22 mouse cellular contexts compared by ENCODE assay signal in the genomic region with DNA sequence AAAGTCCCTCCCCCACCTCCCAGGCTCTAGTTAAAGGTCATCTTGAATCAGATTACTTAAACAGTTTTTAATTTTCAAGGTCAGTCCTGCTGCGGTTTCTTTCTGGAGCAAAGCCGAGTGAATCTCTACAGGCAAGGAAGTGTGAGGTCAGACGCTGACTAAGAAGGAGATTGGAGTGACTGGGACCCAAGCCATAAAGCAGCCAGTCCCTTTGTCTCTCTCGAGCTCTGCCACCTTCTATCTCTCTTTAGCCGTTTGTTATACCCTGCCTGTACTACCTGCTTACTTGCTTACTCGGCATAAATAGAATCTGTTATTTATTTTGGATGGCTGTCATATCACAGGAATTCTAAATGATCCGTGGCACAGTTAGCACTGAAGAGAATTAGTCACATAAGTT.
DNase-seq lines count a peak whose midpoint lies in the region; ATAC-seq and TF ChIP-seq lines count a peak whose summit lies in the region.
"Had no signal": no experiment of that assay in that cellular context is flagged by ENCODE, and none has a peak within 500 bp of the region (broad histone marks: within the 10 kb centered on the region; RNA-seq: fewer than 3 reads in every experiment).

No protein-coding gene starts in this region.

- WGBS in heart, postnatal 0 days, result 30% methylated on average over 7 of the region's 7 CpGs
- 78% methylated on average over 7 of the region's 7 CpGs for WGBS in forebrain, embryonic 12.5 days

- no peaks in the 10 kb centered on the region for H3K36me3 ChIP-seq in heart, postnatal 0 days (replicated peaks; ENCODE audit: control insufficient read depth, insufficient read depth, low read length)
- H3K36me3 ChIP-seq in forebrain, embryonic 12.5 days (replicated peaks), result no peaks in the 10 kb centered on the region
- H3K36me3 ChIP-seq: embryonic facial prominence, embryonic 12.5 days; limb, embryonic 13.5 days; lung, embryonic 15.5 days; neural tube, embryonic 12.5 days had no signal

- TF ChIP-seq CTCF in heart, postnatal 0 days (IDR thresholded peaks at IDR 0.05; ENCODE audit: low read depth), result no peak

- no peaks in the 10 kb centered on the region for H3K9me3 ChIP-seq in heart, postnatal 0 days (replicated peaks; ENCODE audit: control insufficient read depth, low read length)
- no peaks in the 10 kb centered on the region for H3K9me3 ChIP-seq in forebrain, embryonic 12.5 days
- H3K9me3 ChIP-seq: embryonic facial prominence, embryonic 12.5 days; forebrain, embryonic 13.5 days; limb, embryonic 13.5 days; lung, embryonic 15.5 days; neural tube, embryonic 12.5 days had no signal

- peak overlapping the region; percentile 4; the same call in 1 of the 2 replicates for H3K4me2 ChIP-seq in heart, postnatal 0 days (ENCODE audit: low read depth, low read length)
- no peak overlapping the region for H3K4me2 ChIP-seq in forebrain, embryonic 12.5 days
- H3K4me2 ChIP-seq: embryonic facial prominence, embryonic 12.5 days; forebrain, embryonic 13.5 days; heart, embryonic 11.5 days; hindbrain, embryonic 14.5 days; limb, embryonic 13.5 days; lung, embryonic 15.5 days; neural tube, embryonic 12.5 days had no signal

- peak; percentile 40; the same call in 1 of the 2 replicates for ATAC-seq in cerebellum, adult (ENCODE audit: insufficient number of reproducible peaks, low FRiP score, low TSS enrichment)
- ATAC-seq in heart, postnatal 0 days (ENCODE audit: insufficient read depth, low read depth), result no peak
- ATAC-seq in forebrain, embryonic 12.5 days (ENCODE audit: low FRiP score), result no peak
- ATAC-seq: forebrain, embryonic 13.5 days had no signal

- H3K4me3 ChIP-seq in heart, postnatal 0 days (ENCODE audit: low read depth, low read length), result no peak overlapping the region
- no peak overlapping the region for H3K4me3 ChIP-seq in forebrain, embryonic 12.5 days (replicated peaks)
- H3K4me3 ChIP-seq: embryonic facial prominence, embryonic 12.5 days; erythroblast, embryonic 14.5 days; forebrain, embryonic 13.5 days; limb, embryonic 13.5 days; lung, embryonic 15.5 days; neural tube, embryonic 12.5 days had no signal

- no peaks in the 10 kb centered on the region for H3K27me3 ChIP-seq in heart, postnatal 0 days (ENCODE audit: control insufficient read depth, insufficient read depth, low read length)
- H3K27me3 ChIP-seq in forebrain, embryonic 12.5 days, result no peaks in the 10 kb centered on the region
- H3K27me3 ChIP-seq: embryonic facial prominence, embryonic 12.5 days; forebrain, embryonic 13.5 days; limb, embryonic 13.5 days; lung, embryonic 15.5 days; neural tube, embryonic 12.5 days had no signal

- no peak overlapping the region for H3K9ac ChIP-seq in heart, postnatal 0 days (replicated peaks; ENCODE audit: low read depth, low read length)
- no peak overlapping the region for H3K9ac ChIP-seq in forebrain, embryonic 12.5 days
- H3K9ac ChIP-seq: embryonic facial prominence, embryonic 12.5 days; forebrain, embryonic 13.5 days; hindbrain, embryonic 14.5 days; limb, embryonic 13.5 days; liver, embryonic 14.5 days; lung, embryonic 15.5 days; neural tube, embryonic 12.5 days had no signal

- no peak overlapping the region for H3K27ac ChIP-seq in heart, postnatal 0 days (ENCODE audit: low read depth)
- H3K27ac ChIP-seq in forebrain, embryonic 12.5 days, result no peak overlapping the region
- H3K27ac ChIP-seq: embryonic facial prominence, embryonic 12.5 days; forebrain, embryonic 13.5 days; hindbrain, embryonic 14.5 days; kidney, postnatal 0 days; limb, embryonic 13.5 days; liver, embryonic 14.5 days; lung, embryonic 15.5 days; neural tube, embryonic 12.5 days had no signal

- DNase-seq in cerebellum, postnatal 36 days, result no peak
- DNase-seq in heart, postnatal 0 days (ENCODE audit: low spot score), result peak; percentile 38
- no peak for DNase-seq in heart, postnatal 4 days
- peak; percentile 6 for DNase-seq in 3T3-L1 (ENCODE audit: low read depth, low spot score)
- peak; percentile 2 to 5 for DNase-seq in adrenal gland, postnatal 36 days
- DNase-seq: kidney, adult 2 months; layer of hippocampus, adult 9-11 months; lung, postnatal 4 days; midbrain, embryonic 14.5 days; thymus, postnatal 14 days had no signal

- peaks cover 4% of the 10 kb centered on the region; the same call in 1 of the 2 replicates for H3K4me1 ChIP-seq in heart, postnatal 0 days (ENCODE audit: control insufficient read depth, insufficient read depth)
- H3K4me1 ChIP-seq in forebrain, embryonic 12.5 days, result no peaks in the 10 kb centered on the region
- H3K4me1 ChIP-seq: embryonic facial prominence, embryonic 12.5 days; forebrain, embryonic 13.5 days; limb, embryonic 13.5 days; neural tube, embryonic 12.5 days had no signal

- no peak for TF ChIP-seq EP300 in heart, postnatal 0 days (IDR thresholded peaks at IDR 0.05; ENCODE audit: low read depth)

Comparison
In these comparisons a context has a peak if more than half of its experiments do, and no peak if none do; other contexts are left out.
1. DNase-seq: peak in heart, postnatal 0 days (single experiment), 3T3-L1 (single experiment) and adrenal gland, postnatal 36 days (2 of 2); none in cerebellum, postnatal 36 days (0 of 2) and heart, postnatal 4 days (single experiment).